Mouse (Mus musculus) common myeloid progenitor, adult 5-6 weeks (primary cell): ENCODE data around the gene 4930453N24Rik. TPM values are rescaled to one million over a fixed set of nuclear protein-coding genes. Genes with fewer than 3 reads are reported as not detected.

Source experiments
- ATAC-seq: replicated peaks from 2 replicates; pipeline ENCODE4 v1.8.0; 2016; ENCODE audit warnings: low read depth, mild to moderate bottlenecking, moderate TSS enrichment, inconsistent platforms; ENCODE audit not compliant: poor library complexity, severe bottlenecking
- total RNA-seq: library from RNA; stranded (forward); fragments of 200-1000, 187-1606 nt; gene quantifications from 2 replicates; pipeline ENCODE4 v1.2.3, GENCODE M21; 2017

4930453N24Rik gene
- total RNA-seq, 1 experiment from 2014 or later: 33.3 TPM

- peak; percentile 96 for ATAC-seq
Measured at GRCm38 (mm10) chr16:64723273-64724057, 47.5 kb downstream of the 4930453N24Rik start.

DNA sequence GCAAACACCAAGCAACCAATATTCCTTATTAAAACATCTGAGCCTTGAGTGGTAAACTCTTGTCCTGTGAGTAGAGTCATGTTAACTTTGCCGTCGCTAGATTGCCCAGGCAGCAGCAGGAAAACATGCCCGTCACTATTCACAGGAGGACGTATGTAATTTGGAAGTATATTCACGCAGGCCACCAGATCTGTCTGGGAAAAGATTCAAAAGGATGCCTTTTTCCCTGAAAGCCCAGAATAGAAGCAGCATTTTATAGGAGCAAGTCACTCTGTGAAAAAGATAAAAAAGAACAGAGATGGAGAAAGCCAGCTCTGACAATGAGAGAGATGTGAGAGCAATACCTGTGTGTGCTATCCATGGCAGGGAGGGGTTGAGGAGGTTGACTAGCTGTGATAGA is 49.4 kb downstream of the 4930453N24Rik start:
- no peak for ATAC-seq

GRCm38 (mm10) chr16:64719096-64719495 is 51.9 kb downstream of the 4930453N24Rik start:
- ATAC-seq: no peak

DNA sequence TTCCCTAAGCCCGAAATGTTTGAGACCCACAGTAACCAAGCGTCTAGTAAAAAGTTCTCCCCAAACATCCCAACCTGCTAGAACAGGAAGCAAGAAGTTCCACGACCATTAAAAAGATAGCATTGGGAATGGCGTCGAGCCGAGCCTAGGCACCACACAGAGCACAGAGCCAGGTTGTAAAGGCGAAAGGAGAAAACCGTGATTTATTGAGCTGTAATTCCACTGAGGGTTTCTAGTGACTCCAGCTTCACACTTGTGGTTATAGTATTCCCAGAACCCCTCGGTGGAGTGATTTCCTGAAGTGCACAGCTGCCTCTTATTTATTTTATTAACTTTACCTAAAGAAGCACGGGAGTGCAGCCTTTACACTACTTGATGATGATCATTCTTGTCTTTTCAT is 53.1 kb downstream of the 4930453N24Rik start:
- ATAC-seq: no peak

DNA sequence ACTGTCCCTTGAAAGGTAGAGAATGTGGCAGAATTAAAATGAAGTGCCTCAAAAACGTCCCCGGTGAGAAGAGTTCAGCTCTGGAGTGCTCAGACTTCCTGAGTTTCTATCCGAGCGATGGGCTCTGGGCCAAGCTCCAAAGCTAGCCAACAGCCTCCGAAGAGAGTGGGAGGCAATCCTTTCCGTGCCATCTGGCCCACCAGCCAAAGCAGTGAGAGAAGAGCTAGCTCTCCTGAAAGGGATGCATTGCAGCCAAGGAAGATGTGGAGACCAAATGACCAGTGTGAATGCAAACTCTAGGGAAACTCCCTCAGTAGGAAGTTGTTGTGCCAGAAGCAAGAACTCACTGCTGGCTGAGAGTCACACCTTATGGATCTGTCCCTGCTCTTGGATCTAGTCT is 59.1 kb downstream of the 4930453N24Rik start:
- ATAC-seq: no peak

Other genes starting within 250 kb of the 4930453N24Rik start
- not detected in 2 replicates for gene Csnka2ip, start 168.8 kb downstream of the 4930453N24Rik start, total RNA-seq
- 26.7 and 28.8 TPM in 2 replicates for gene Zfp654, start 80.5 kb upstream of the 4930453N24Rik start, total RNA-seq
- gene Cggbp1, start 80.8 kb upstream of the 4930453N24Rik start, total RNA-seq: 91.0 and 107 TPM in 2 replicates